Mouse (Mus musculus): ENCODE results near the gene Isoc2a. TPM values are rescaled to one million over a fixed set of nuclear protein-coding genes. Genes with fewer than 3 reads are reported as not detected.

Gene Isoc2a
- total RNA-seq, 1 experiment from 2014 or later: 9.0 TPM

DNA sequence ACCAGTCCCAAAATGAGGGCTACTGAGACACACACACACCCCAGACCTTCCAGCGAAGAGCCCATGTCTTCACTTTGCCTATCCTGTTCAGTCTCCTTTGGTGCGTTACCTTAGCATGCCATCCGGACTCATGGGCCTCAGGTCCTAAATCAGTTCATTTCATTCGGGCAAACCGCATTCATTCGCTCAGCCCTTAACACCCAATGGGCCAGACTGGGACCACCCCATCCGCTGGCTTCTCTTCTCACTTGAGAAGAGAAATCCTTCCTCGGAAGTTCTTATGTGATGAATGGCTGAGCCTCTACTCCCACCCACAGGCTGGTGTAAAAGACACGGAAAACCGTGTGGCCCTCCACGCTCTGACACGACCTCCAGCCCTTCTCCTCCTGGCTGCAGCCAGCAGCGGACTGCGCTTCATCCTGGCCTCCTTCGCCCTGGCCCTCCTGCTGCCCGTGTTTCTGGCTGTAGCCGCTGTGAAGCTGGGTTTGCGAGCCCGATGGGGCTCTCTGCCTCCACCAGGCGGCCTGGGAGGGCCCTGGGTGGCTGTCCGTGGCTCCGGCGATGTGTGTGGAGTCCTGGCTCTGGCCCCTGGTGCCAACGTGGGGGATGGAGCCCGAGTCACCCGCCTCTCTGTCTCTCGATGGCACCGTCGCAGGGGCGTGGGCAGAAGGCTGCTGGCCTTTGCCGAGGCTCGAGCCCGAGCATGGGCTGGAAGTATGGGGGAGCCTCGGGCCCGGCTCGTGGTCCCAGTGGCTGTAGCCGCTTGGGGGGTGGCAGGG lies 46.8 kb downstream of the Isoc2a start:
- peak; percentile 47 to 56; a peak in 3 of 4 replicates for ATAC-seq (replicated peaks in 1 of 2; ENCODE audit: insufficient read depth in 1 of 2, low FRiP score in 2 of 2, low TSS enrichment in 1 of 2, low read depth in 1 of 2, poor library complexity in 2 of 2, severe bottlenecking in 2 of 2)

DNA sequence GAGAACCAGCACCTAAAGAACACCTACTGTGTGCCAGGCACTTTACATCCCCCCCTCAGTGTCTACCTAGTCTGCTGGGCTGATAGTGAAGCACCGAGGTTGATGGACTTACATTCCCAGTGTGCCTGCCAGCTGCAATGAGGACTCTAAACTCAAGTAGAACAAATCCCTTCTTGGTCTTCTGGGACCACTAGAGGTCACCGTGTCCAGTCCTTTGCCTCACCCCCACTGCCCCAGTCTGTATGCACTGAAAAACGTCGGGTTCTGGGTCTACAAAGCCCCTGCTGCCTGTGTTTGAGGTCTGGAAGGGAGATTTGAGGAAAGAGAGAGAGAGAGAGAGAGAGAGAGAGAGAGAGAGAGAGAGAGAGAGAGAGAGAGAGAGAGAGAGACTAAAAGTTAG lies 47.5 kb downstream of the Isoc2a start:
- no peak for ATAC-seq (replicated peaks in 1 of 2; ENCODE audit: insufficient read depth in 1 of 2, low FRiP score in 2 of 2, low TSS enrichment in 1 of 2, low read depth in 1 of 2, poor library complexity in 2 of 2, severe bottlenecking in 2 of 2)

DNA sequence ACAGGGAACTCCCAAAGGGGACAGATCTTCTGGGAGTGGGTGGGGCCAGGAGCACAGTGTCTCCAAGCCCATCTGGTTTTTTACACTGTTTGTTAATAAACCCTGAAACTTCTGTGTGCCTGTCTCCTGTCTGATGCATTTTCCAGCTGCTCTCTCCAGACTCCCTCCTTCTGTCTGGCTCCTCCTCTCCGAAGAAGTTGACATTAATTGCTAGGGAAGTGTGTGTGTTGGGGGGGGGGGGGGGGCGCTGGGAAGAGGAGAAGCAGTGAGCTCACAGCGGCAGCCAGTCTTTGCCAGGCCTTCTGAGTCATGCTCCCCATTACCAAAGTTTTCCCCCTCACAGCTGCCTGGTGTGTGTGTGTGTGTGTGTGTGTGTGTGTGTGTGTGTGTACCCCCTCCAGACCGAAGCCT lies 47.9 kb downstream of the Isoc2a start:
- ATAC-seq (replicated peaks in 1 of 2; ENCODE audit: insufficient read depth in 1 of 2, low FRiP score in 2 of 2, low TSS enrichment in 1 of 2, low read depth in 1 of 2, poor library complexity in 2 of 2, severe bottlenecking in 2 of 2): no peak

DNA sequence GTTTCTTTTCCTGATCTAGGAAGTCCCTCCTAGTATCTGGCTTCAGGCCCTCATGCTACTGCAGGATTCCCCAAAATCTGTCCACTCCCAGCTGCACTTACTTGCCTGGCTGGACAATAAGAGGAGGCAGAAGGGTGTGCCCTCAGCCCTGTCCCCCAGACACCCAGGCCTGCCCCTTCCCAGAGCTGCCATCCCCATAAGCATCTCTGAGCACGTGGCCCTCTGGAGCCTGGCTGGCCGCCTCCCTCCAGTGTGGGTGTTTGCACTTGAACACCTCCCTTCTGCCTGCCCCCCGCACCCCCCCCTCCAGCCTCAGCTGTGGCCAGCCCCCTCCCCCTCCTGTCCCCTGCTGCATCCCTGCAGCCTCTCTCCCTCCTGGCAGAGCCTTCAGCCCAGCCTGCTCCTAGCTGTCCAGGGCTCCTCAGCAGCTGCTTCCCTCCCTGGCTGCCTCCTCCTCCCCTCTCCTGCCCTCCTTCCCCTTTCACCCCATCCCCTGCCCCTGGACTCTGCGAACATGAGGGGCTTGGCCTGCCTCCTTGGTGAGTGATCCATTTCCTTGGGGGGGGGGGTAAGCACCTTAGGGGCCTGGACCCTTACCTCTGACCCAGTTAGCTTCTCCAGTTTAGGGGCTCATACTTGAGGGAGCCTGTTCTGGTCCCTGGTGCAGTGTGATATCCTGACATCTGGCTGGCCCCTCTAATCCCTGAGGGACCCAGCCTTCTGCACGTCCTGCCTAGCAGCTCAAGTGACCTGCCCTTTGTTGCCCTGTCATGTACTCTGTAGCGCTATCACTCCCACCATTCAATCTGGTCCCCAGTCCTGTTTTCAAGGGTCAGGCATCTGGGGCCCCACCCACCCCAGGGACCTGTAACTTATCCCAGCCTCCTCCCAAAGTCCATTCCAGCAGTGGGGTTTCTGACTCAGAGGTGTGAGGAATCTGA lies 48.8 kb downstream of the Isoc2a start, which contains the start of gene Ssc5d:
Ssc5d (plus strand) TSS at position 345 of the 941 bp plus-strand sequence.
- ATAC-seq (replicated peaks in 1 of 2; ENCODE audit: insufficient read depth in 1 of 2, low FRiP score in 2 of 2, low TSS enrichment in 1 of 2, low read depth in 1 of 2, poor library complexity in 2 of 2, severe bottlenecking in 2 of 2): no peak

DNA sequence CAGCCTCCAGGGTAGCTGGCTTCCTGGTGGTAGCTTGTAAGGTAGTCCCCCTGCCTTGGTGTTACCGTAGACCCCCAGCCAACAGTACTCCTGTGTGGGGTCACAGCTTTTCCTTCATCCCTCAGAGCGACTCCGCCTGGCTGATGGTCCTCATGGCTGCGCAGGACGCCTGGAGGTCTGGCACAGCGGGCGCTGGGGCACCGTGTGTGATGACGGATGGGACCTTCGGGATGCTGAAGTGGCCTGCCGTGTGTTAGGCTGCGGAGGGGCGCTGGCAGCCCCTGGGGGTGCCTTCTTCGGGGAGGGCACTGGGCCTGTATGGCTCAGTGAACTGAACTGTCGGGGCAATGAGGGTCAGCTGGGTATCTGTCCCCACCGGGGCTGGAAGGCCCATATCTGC lies 49.9 kb downstream of the Isoc2a start:
- no peak for ATAC-seq (replicated peaks in 1 of 2; ENCODE audit: insufficient read depth in 1 of 2, low FRiP score in 2 of 2, low TSS enrichment in 1 of 2, low read depth in 1 of 2, poor library complexity in 2 of 2, severe bottlenecking in 2 of 2)

DNA sequence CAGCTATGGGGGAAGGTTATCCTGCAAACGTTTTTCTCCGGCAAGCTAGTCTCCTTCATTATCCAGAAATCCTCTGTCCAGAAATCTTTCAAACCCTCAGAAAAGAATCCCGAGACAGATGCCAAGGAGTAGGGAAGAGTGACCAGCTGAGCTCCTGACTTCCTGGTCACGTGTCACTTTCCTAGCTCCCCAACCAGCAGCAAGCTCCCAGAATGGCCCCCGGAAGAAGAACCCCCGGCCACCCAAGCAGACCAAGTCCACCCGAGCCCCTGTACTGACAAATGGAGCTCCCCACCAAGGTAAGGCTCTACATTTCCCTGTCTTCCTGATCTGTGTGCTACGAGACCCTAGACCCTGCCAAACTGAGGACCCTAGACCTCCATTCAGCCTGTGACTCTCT lies 50.8 kb downstream of the Isoc2a start:
- ATAC-seq (replicated peaks in 1 of 2; ENCODE audit: insufficient read depth in 1 of 2, low FRiP score in 2 of 2, low TSS enrichment in 1 of 2, low read depth in 1 of 2, poor library complexity in 2 of 2, severe bottlenecking in 2 of 2): no peak

DNA sequence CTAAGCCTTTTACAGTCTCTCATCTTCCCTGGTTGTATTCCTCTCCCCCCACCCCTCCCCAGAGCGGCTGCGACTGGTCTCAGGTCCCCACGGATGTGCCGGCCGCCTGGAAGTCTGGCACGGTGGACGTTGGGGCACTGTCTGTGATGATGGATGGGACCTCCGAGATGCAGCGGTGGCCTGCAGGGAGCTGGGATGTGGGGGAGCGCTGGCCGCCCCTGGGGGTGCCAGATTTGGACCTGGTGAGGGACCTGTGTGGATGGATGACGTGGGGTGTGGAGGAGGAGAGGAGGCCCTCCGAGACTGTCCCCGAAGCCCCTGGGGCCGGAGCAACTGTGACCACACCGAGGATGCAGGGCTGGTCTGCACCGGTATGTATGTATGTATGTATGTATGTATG lies 51.4 kb downstream of the Isoc2a start:
- ATAC-seq (replicated peaks in 1 of 2; ENCODE audit: insufficient read depth in 1 of 2, low FRiP score in 2 of 2, low TSS enrichment in 1 of 2, low read depth in 1 of 2, poor library complexity in 2 of 2, severe bottlenecking in 2 of 2): no peak

DNA sequence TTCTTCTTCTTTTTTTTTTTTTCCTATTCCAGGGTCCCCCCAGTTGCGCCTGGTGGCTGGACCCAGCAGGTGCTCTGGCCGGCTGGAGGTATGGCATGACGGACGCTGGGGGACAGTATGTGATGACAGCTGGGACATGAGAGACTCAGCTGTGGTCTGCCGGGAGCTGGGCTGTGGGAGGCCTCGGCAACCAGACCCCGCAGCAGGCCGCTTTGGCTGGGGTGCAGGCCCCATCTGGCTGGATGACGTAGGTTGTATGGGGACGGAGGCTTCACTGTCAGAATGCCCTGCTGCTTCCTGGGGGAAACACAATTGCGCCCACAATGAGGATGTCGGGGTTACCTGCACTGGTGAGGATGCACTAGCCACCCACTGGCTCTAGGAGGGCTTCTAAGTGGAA lies 56.1 kb downstream of the Isoc2a start:
- ATAC-seq (replicated peaks in 1 of 2; ENCODE audit: insufficient read depth in 1 of 2, low FRiP score in 2 of 2, low TSS enrichment in 1 of 2, low read depth in 1 of 2, poor library complexity in 2 of 2, severe bottlenecking in 2 of 2): no peak

DNA sequence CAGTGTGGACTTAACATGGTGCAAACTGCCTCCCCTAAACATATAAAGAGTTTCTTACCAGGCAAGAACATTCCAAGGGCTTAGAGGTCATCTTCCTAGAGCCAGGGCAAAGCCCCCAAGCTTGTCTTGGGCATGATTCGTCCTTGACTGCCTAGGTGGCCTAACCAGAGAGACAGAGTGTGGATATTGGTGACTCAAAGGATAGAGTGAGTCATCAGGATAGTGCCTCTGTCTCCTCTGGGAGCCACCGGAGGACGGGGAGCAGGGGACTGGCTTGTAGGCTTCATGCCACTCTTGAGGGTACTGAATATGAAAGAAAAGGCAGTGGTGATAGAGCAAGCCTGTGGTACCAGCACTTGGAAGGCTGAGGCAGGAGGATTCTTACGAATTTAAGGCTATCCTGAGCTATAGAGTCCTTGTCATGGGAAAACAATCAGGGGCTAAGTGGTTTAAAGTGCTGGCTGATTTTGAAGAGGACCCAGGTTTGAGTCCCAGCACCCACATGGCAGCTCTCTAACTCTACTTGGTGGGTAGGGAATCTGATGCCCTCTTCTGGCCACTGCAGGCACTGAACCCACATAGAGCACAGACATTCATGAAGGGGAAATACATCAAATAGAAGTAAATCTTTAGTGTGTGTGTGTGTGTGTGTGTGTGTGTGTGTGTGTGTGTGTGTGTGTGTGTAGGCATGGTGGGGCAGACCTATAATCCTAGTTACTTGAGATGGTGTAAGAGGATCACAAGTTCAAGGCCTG lies 57.4 kb downstream of the Isoc2a start:
- ATAC-seq (replicated peaks in 1 of 2; ENCODE audit: insufficient read depth in 1 of 2, low FRiP score in 2 of 2, low TSS enrichment in 1 of 2, low read depth in 1 of 2, poor library complexity in 2 of 2, severe bottlenecking in 2 of 2): no peak

DNA sequence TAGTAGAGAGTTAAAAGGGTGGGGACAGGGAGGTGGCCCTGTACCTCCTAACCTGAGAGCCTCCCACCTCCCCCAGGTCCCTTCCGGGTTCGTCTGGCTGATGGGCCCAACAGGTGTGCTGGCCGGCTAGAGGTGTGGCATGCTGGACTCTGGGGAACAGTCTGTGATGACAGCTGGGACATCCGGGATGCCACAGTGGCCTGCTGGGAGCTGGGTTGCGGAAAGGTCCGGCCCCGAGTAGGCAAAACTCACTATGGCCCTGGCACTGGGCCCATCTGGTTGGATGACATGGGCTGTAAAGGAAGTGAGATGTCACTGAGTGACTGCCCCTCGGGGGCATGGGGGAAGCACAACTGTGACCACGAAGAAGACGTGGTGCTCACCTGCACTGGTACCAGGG lies 59.9 kb downstream of the Isoc2a start:
- no peak for ATAC-seq (replicated peaks in 1 of 2; ENCODE audit: insufficient read depth in 1 of 2, low FRiP score in 2 of 2, low TSS enrichment in 1 of 2, low read depth in 1 of 2, poor library complexity in 2 of 2, severe bottlenecking in 2 of 2)

DNA sequence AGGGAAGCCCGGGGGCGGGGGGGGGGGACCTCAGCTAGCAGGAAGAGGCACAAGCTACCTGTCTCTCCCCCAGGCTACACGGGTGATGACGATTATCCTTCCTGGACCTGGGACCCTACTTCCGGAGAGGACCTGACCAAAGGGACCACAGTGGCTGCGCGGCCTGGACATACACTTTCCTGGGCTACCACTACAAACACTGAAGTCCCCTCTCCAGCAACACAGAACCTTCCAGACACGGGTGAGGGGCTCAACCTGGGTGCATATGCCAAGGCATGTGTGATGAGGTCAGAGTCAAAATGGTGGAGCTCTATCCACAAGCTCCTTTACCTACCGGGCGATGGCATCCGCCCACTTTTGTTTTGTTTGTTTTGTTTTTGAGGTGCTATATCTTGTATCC lies 60.4 kb downstream of the Isoc2a start:
- no peak for ATAC-seq (replicated peaks in 1 of 2; ENCODE audit: insufficient read depth in 1 of 2, low FRiP score in 2 of 2, low TSS enrichment in 1 of 2, low read depth in 1 of 2, poor library complexity in 2 of 2, severe bottlenecking in 2 of 2)

DNA sequence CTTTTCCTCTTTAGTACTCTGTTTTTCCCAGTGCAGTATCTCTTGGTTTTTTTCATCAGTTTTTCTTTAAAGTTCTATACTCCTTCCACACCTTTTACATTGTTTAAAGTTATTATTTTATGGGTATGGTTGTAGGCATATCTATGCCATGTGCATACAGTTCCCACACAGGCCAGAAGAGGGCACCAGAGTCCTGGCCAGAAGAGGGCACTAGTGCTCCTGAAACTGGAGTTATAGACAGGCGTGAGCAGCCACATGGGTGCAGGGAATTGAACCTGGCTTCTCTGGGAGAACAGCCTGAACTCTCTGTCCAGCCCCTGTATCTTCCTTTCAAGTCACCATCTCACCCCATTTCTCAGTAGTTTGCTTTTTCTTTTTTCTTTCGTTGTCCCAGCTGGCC lies 61.5 kb downstream of the Isoc2a start:
- peak; percentile 43 to 61; a peak in 2 of 4 replicates for ATAC-seq (replicated peaks in 1 of 2; ENCODE audit: insufficient read depth in 1 of 2, low FRiP score in 2 of 2, low TSS enrichment in 1 of 2, low read depth in 1 of 2, poor library complexity in 2 of 2, severe bottlenecking in 2 of 2)

DNA sequence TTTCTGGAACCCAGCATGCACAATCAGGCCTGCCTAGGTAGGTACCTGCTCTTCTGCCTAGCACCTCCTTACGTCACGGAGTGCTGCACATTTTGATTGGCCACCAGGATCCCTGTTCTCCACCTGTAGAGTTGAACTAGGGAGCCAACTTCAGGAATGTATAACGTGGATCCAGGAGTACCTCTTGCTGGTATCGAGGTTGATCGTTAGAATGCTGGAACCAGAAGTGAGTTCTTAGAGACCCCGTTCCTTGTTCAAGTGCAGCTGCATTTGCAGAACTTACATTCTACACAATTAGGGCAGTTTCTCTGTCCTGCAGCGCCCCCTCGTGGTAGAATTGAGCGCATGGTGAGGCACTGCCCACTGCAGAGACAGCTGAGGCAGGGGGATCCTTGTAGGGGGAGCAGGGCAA lies 63.1 kb downstream of the Isoc2a start:
- ATAC-seq (replicated peaks in 1 of 2; ENCODE audit: insufficient read depth in 1 of 2, low FRiP score in 2 of 2, low TSS enrichment in 1 of 2, low read depth in 1 of 2, poor library complexity in 2 of 2, severe bottlenecking in 2 of 2): peak; percentile 46 to 61

DNA sequence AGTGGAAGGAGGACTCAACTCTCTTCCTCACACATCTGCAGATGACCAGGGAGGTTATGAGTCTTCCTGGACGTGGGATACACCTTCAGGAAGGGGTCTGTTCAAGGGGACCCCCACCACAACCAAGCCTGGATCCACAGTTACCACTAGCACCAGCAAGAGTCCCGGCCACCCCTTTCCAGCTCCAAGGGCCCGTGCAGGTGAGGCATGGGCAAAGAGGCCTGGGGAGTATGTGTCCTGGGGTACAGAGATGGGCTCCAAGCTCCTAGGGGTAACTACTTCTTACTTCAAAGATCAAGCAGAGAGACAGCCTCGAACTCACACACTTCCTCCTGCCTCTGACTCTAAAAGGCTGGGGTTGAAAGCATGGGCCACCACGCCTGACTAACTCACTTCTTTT lies 65.7 kb downstream of the Isoc2a start:
- ATAC-seq (replicated peaks in 1 of 2; ENCODE audit: insufficient read depth in 1 of 2, low FRiP score in 2 of 2, low TSS enrichment in 1 of 2, low read depth in 1 of 2, poor library complexity in 2 of 2, severe bottlenecking in 2 of 2): no peak

DNA sequence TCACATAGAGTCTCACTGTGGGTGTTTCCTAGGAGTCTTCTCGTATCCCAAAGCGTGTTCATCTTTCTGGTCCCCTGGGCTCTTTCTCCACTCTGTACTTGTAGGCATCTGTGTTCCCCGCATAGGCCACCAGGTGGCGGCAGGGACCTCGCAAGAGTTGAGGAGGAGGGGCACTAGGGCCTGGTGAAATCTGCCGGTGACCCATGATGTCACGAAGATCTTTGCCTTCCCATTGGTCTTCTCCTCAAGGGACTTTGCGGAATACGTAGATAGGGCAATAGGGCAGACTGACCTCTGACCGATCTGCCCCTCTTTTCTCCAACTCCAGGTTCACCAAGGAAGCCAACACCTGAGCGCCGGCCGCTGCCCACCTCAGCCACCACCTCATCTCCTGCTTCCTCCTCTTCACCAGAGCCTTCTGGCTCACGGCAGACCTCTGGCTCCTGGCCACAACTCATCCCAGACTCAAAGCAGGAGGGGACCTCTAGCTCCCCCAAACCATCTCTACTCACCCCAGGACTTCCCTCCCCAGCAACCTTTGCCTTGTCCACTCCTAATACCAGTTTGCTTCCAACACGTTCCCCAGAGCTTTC lies 66.4 kb downstream of the Isoc2a start:
- peak; percentile 90 to 92 for ATAC-seq (replicated peaks in 1 of 2; ENCODE audit: insufficient read depth in 1 of 2, low FRiP score in 2 of 2, low TSS enrichment in 1 of 2, low read depth in 1 of 2, poor library complexity in 2 of 2, severe bottlenecking in 2 of 2)

All from hematopoietic stem cell, adult 5-6 weeks (primary cell).